Mouse (Mus musculus): ENCODE results near the gene Bcl11b.

Bcl11b gene

GRCm38 (mm10) chr12:107971081-107971780 lies 32.2 kb downstream of the Bcl11b start:
- no peak for DNase-seq (ENCODE audit: low read depth, low spot score)

- DNase-seq (ENCODE audit: low read depth, low spot score), result no peak
Measured at GRCm38 (mm10) chr12:107970637-107971036, 32.8 kb downstream of the Bcl11b start.

GRCm38 (mm10) chr12:107969841-107970371 lies 33.5 kb downstream of the Bcl11b start:
- DNase-seq (ENCODE audit: low read depth, low spot score), result no peak

- DNase-seq (ENCODE audit: low read depth, low spot score), result no peak
Measured at GRCm38 (mm10) chr12:107969126-107969525, 34.3 kb downstream of the Bcl11b start.

GRCm38 (mm10) chr12:107968331-107968730 lies 35.1 kb downstream of the Bcl11b start:
- DNase-seq (ENCODE audit: low read depth, low spot score), result no peak

- no peak for DNase-seq (ENCODE audit: low read depth, low spot score)
Measured at GRCm38 (mm10) chr12:107967026-107967425, 36.4 kb downstream of the Bcl11b start.

- DNase-seq (ENCODE audit: low read depth, low spot score), result no peak
Measured at GRCm38 (mm10) chr12:107965103-107965502, 38.3 kb downstream of the Bcl11b start.

- no peak for DNase-seq (ENCODE audit: low read depth, low spot score)
Measured at GRCm38 (mm10) chr12:107964396-107965085, 38.9 kb downstream of the Bcl11b start.

- DNase-seq (ENCODE audit: low read depth, low spot score), result no peak
Measured at GRCm38 (mm10) chr12:107962852-107963251, 40.5 kb downstream of the Bcl11b start.

- DNase-seq (ENCODE audit: low read depth, low spot score), result no peak
Measured at GRCm38 (mm10) chr12:107961843-107962242, 41.6 kb downstream of the Bcl11b start.

- no peak for DNase-seq (ENCODE audit: low read depth, low spot score)
Measured at GRCm38 (mm10) chr12:107960789-107961491, 42.5 kb downstream of the Bcl11b start.

- no peak for DNase-seq (ENCODE audit: low read depth, low spot score)
Measured at GRCm38 (mm10) chr12:107960365-107960764, 43.0 kb downstream of the Bcl11b start.

GRCm38 (mm10) chr12:107959872-107960271 lies 43.5 kb downstream of the Bcl11b start:
- no peak for DNase-seq (ENCODE audit: low read depth, low spot score)

GRCm38 (mm10) chr12:107953044-107953684 lies 50.2 kb downstream of the Bcl11b start:
- no peak for DNase-seq (ENCODE audit: low read depth, low spot score)

- no peak for DNase-seq (ENCODE audit: low read depth, low spot score)
Measured at GRCm38 (mm10) chr12:107952318-107952724, 51.1 kb downstream of the Bcl11b start.

GRCm38 (mm10) chr12:107950667-107951179 lies 52.7 kb downstream of the Bcl11b start:
- no peak for DNase-seq (ENCODE audit: low read depth, low spot score)

- DNase-seq (ENCODE audit: low read depth, low spot score), result no peak
Measured at GRCm38 (mm10) chr12:107949416-107949815, 54.0 kb downstream of the Bcl11b start.

GRCm38 (mm10) chr12:107942100-107942499 lies 61.3 kb downstream of the Bcl11b start:
- no peak for DNase-seq (ENCODE audit: low read depth, low spot score)

- DNase-seq (ENCODE audit: low read depth, low spot score), result no peak
Measured at GRCm38 (mm10) chr12:107940774-107941173, 62.6 kb downstream of the Bcl11b start.

- DNase-seq (ENCODE audit: low read depth, low spot score), result no peak
Measured at GRCm38 (mm10) chr12:107939177-107939576, 64.2 kb downstream of the Bcl11b start.

GRCm38 (mm10) chr12:107936972-107937371 lies 66.4 kb downstream of the Bcl11b start:
- DNase-seq (ENCODE audit: low read depth, low spot score), result no peak

GRCm38 (mm10) chr12:107936406-107936805 lies 67.0 kb downstream of the Bcl11b start:
- no peak for DNase-seq (ENCODE audit: low read depth, low spot score)

Measured in mesoderm, embryonic 11.5 days (tissue).